Mouse (Mus musculus): ENCODE results near the gene Pde6b. TPM values are rescaled to one million over a fixed set of nuclear protein-coding genes. Genes with fewer than 3 reads are reported as not detected.
A peak's percentile ranks its signal among the peaks of the same experiment; 100 is the strongest.

The Pde6b gene
- total and polyA plus RNA-seq, 3 experiments, result not detected

DNA sequence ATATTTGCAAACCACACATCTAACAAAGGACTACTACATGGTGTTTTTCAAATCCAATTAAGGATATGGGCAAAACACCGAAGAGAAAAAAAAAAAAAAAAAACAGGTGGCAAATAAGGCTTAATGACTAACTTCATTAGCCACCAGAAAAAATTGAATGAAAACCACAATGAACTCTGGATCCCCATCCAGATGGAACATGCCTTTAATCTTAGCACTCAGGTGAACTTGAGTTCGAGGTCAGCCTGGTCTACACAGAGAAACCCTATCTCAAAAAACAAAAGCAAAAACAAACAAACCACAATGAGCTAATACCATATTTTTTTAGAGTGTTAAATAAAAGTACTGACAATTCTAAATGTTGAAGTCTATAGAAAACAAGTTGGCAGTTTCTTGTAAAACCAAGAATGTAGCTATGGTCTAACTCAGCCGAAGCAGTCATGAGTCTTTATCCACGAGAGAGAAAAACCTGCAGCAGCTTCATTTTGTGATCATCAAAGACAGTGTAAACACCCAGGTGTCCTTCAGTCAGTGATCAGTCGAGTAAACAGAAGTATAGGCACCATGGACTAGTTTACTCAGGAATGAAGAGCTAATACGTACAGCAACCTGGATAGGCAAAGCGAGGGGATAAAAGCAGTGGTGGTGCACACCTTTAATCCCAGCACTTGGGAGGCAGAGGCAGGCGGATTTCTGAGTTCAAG is 62.8 kb downstream of the Pde6b start:
- H3K4me1 ChIP-seq (ENCODE audit: control insufficient read depth, insufficient read depth, low read length), result peaks cover 4% of the 10 kb centered on the region
- H3K27ac ChIP-seq, result no peak overlapping the region
- H3K27me3 ChIP-seq (ENCODE audit: control insufficient read depth, insufficient read depth, low read length), result no peaks in the 10 kb centered on the region
- no peak for TF ChIP-seq CTCF (IDR thresholded peaks at IDR 0.05)
- no peak for TF ChIP-seq EP300 (IDR thresholded peaks at IDR 0.05; ENCODE audit: insufficient read depth, low read depth, low read length)
- no peak for TF ChIP-seq POLR2A (IDR thresholded peaks at IDR 0.05; ENCODE audit: insufficient read depth, low read depth, low read length)
- no peaks in the 10 kb centered on the region for H3K36me3 ChIP-seq (ENCODE audit: control insufficient read depth, insufficient read depth, low read length)
- WGBS, result 83% methylated on average over 8 of the region's 8 CpGs
- no peak overlapping the region for H3K9ac ChIP-seq (ENCODE audit: low read depth, low read length)
- intact Hi-C loops (cut with DNase I), result no loop called here
- no peak for DNase-seq
- no peak overlapping the region for H3K4me3 ChIP-seq
- H3K79me2 ChIP-seq (replicated peaks; ENCODE audit: control insufficient read depth, insufficient read depth, low read length), result no peaks in the 10 kb centered on the region

DNA sequence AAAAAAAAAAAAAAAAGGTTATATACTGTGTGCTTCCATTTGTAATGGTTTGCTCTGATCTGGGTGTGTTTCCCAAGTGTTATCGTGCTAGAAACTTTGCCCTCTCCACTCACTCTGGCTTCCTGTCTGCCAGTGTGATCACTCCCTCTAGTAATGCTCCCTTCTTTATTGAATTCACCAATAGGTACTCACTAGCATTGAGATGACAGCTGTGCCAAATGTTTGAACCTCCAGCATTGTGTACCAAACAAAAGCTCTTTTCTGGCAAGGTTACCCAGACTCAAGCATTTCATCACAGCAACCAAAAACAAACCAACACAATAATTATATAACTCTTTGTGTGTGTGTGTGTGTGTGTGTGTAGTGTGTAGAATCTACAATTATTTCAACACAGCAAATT is 63.4 kb downstream of the Pde6b start:
- Histone ChIP-seq H3K27me3 (ENCODE audit: control insufficient read depth, insufficient read depth, low read length) (no peaks in the 10 kb centered on the region), H3K36me3 (ENCODE audit: control insufficient read depth, insufficient read depth, low read length) (no peaks in the 10 kb centered on the region), H3K9ac (ENCODE audit: low read depth, low read length) (no peak overlapping the region), H3K27ac (no peak overlapping the region), H3K79me2 (replicated peaks; ENCODE audit: control insufficient read depth, insufficient read depth, low read length) (no peaks in the 10 kb centered on the region), H3K4me3 (no peak overlapping the region), H3K4me1 (ENCODE audit: control insufficient read depth, insufficient read depth, low read length) (peaks cover 4% of the 10 kb centered on the region)
- TF ChIP-seq CTCF (IDR thresholded peaks at IDR 0.05), result no peak
- TF ChIP-seq POLR2A (IDR thresholded peaks at IDR 0.05; ENCODE audit: insufficient read depth, low read depth, low read length), result no peak
- TF ChIP-seq EP300 (IDR thresholded peaks at IDR 0.05; ENCODE audit: insufficient read depth, low read depth, low read length), result no peak
- no peak for DNase-seq
- 69% methylated on average over 1 of the region's 1 CpGs for WGBS
- intact Hi-C loops (cut with DNase I), result no loop called here

DNA sequence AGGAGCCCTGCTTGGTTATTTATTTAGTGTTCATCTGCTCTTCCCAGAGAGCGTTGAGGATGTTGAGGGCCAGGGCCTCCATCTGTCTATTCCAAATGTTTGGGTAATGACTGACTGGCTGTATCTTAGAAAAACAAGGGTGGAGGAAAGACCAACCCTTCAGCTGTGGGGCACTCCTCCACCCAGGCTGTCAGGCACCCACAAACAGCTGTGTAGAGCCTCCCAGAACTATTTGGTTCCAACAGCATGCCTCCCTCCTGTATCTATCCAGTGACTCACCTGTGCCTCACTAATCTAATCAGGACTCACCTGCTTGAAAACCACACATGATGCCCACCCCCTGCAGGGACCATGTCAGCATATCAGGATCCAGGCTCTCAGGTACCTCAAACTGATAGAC is 64.2 kb downstream of the Pde6b start:
- H3K79me2 ChIP-seq (replicated peaks; ENCODE audit: control insufficient read depth, insufficient read depth, low read length), result no peaks in the 10 kb centered on the region
- H3K36me3 ChIP-seq (ENCODE audit: control insufficient read depth, insufficient read depth, low read length), result no peaks in the 10 kb centered on the region
- no peak overlapping the region for H3K9ac ChIP-seq (ENCODE audit: low read depth, low read length)
- no peaks in the 10 kb centered on the region for H3K27me3 ChIP-seq (ENCODE audit: control insufficient read depth, insufficient read depth, low read length)
- no peak for DNase-seq
- no peak overlapping the region for H3K27ac ChIP-seq
- 62% methylated on average over 1 of the region's 1 CpGs for WGBS
- intact Hi-C loops (cut with DNase I), result no loop called here
- peaks cover 4% of the 10 kb centered on the region for H3K4me1 ChIP-seq (ENCODE audit: control insufficient read depth, insufficient read depth, low read length)
- no peak for TF ChIP-seq POLR2A (IDR thresholded peaks at IDR 0.05; ENCODE audit: insufficient read depth, low read depth, low read length)
- TF ChIP-seq CTCF (IDR thresholded peaks at IDR 0.05), result no peak
- no peak for TF ChIP-seq EP300 (IDR thresholded peaks at IDR 0.05; ENCODE audit: insufficient read depth, low read depth, low read length)
- H3K4me3 ChIP-seq, result no peak overlapping the region

DNA sequence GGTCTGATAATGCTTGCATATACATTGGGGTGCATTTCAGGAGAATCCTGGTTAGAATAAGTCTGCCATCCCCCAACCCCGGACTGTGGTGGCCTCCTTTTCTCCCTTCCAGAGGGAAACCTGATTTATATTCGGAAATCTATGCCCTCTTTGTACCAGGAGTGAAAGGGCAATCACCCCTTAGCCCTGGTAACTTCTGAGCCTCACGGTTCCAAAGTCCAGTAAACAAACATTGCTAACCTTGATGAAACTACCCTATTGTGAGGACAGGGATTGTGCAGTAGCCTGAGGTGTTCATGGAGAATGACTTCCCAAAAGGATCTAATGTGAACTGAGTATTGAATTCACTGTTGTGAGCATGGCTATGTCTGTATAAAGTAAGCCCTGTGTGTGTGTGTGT is 65.9 kb downstream of the Pde6b start:
- no peak overlapping the region for H3K27ac ChIP-seq
- H3K27me3 ChIP-seq (ENCODE audit: control insufficient read depth, insufficient read depth, low read length), result no peaks in the 10 kb centered on the region
- no peak overlapping the region for H3K9ac ChIP-seq (ENCODE audit: low read depth, low read length)
- 51% methylated on average over 3 of the region's 3 CpGs for WGBS
- no peak for DNase-seq
- intact Hi-C loops (cut with DNase I), result no loop called here
- no peak overlapping the region for H3K4me3 ChIP-seq
- H3K4me1 ChIP-seq (ENCODE audit: control insufficient read depth, insufficient read depth, low read length), result peaks cover 3% of the 10 kb centered on the region
- TF ChIP-seq EP300 (IDR thresholded peaks at IDR 0.05; ENCODE audit: insufficient read depth, low read depth, low read length), result no peak
- TF ChIP-seq POLR2A (IDR thresholded peaks at IDR 0.05; ENCODE audit: insufficient read depth, low read depth, low read length), result no peak
- no peak for TF ChIP-seq CTCF (IDR thresholded peaks at IDR 0.05)
- no peaks in the 10 kb centered on the region for H3K79me2 ChIP-seq (replicated peaks; ENCODE audit: control insufficient read depth, insufficient read depth, low read length)
- no peaks in the 10 kb centered on the region for H3K36me3 ChIP-seq (ENCODE audit: control insufficient read depth, insufficient read depth, low read length)

DNA sequence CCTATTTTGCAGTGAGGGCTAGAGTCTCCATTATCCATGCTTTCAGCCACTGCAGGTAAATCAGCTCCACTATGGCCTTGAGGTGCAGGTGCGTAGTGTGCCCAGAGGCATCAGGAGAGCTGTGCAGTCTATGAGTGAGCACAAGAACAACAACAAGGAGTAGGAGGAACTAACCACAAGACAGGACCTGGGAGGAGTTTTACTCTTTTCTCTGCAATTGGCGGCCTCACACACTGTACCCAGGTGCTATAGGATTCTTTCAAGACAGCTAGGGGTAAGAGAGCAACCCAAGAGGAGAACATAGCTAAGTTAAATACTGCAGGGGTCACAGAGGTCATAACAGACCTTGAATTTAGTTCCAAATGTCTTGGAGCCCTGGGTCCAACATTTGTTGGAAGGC is 70.5 kb downstream of the Pde6b start:
- 87% methylated on average over 2 of the region's 2 CpGs for WGBS

DNA sequence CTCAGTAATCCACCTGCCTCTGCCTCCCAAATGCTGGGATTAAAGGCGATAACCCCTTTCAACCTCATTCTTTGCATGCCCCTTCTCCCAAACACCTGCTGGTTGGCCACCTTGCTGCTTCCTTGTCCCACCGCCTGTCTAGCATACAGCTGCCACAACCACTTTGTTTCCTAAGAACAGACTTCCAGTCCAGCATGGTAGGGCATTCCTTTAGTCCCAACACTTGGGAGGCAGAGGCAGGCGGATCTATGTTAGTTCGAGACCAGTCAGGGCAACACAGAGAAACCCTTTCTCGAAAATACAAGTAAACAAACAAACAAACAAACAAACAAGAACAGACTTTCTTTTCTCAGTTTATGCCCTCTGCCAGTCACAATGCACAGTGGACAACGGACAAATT is 72.3 kb downstream of the Pde6b start:
- intact Hi-C loops (cut with DNase I), result loop anchor here (10.0 kb wide), 2 partner anchors 196 to 556 kb away; partner anchors contain the start of genes Dr1 and Rpl5
- H3K27ac ChIP-seq, result peak overlapping the region; percentile 91
- peaks cover 4% of the 10 kb centered on the region; the same call in 1 of the 2 replicates for H3K79me2 ChIP-seq (replicated peaks; ENCODE audit: control insufficient read depth, insufficient read depth, low read length)
- DNase-seq, result no peak
- peak overlapping the region; percentile 48 for H3K9ac ChIP-seq (ENCODE audit: low read depth, low read length)
- TF ChIP-seq CTCF (IDR thresholded peaks at IDR 0.05), result no peak
- TF ChIP-seq POLR2A (IDR thresholded peaks at IDR 0.05; ENCODE audit: insufficient read depth, low read depth, low read length), result no peak
- no peak for TF ChIP-seq EP300 (IDR thresholded peaks at IDR 0.05; ENCODE audit: insufficient read depth, low read depth, low read length)
- no peaks in the 10 kb centered on the region for H3K27me3 ChIP-seq (ENCODE audit: control insufficient read depth, insufficient read depth, low read length)
- 45% methylated on average over 6 of the region's 6 CpGs for WGBS
- peaks cover 16% of the 10 kb centered on the region for H3K4me1 ChIP-seq (ENCODE audit: control insufficient read depth, insufficient read depth, low read length)
- H3K4me3 ChIP-seq, result peak overlapping the region; percentile 83
- peaks cover 8% of the 10 kb centered on the region for H3K36me3 ChIP-seq (ENCODE audit: control insufficient read depth, insufficient read depth, low read length)

More for the DNA sequence above, 70.5 kb downstream of the Pde6b start:
- no peak for DNase-seq
- intact Hi-C loops (cut with DNase I), result no loop called here
- Histone ChIP-seq H3K4me3 (no peak overlapping the region), H3K36me3 (ENCODE audit: control insufficient read depth, insufficient read depth, low read length) (peaks cover 2% of the 10 kb centered on the region), H3K27me3 (ENCODE audit: control insufficient read depth, insufficient read depth, low read length) (no peaks in the 10 kb centered on the region), H3K27ac (no peak overlapping the region), H3K4me1 (ENCODE audit: control insufficient read depth, insufficient read depth, low read length) (peaks cover 13% of the 10 kb centered on the region), H3K79me2 (replicated peaks; ENCODE audit: control insufficient read depth, insufficient read depth, low read length) (peaks cover 2% of the 10 kb centered on the region; the same call in 1 of the 2 replicates), H3K9ac (ENCODE audit: low read depth, low read length) (no peak overlapping the region)
- no peak for TF ChIP-seq CTCF (IDR thresholded peaks at IDR 0.05)
- no peak for TF ChIP-seq POLR2A (IDR thresholded peaks at IDR 0.05; ENCODE audit: insufficient read depth, low read depth, low read length)
- TF ChIP-seq EP300 (IDR thresholded peaks at IDR 0.05; ENCODE audit: insufficient read depth, low read depth, low read length), result no peak
